Mouse (Mus musculus) E14TG2a.4 (cell line): ENCODE results near the gene Prkd2.
A peak's percentile ranks its signal among the peaks of the same experiment; 100 is the strongest.

Source experiments
- H3K27me3 ChIP-seq: 2 replicates; pipeline ENCODE4 v1.6.1; 2014; ENCODE audit warnings: low read length, control low read depth; ENCODE audit not compliant: insufficient read depth
- H3K36me3 ChIP-seq: 2 replicates; pipeline ENCODE4 v1.6.1; 2014; ENCODE audit warnings: low read length, control low read depth; ENCODE audit not compliant: insufficient read depth
- H3K4me1 ChIP-seq: replicated peaks from 2 replicates; pipeline ENCODE4 v1.6.1; 2014; ENCODE audit warnings: low read depth, low read length, control low read depth
- H3K4me3 ChIP-seq: replicated peaks from 2 replicates; pipeline ENCODE4 v1.5.1; 2014; ENCODE audit warnings: mild to moderate bottlenecking, low read length
- H3K9me3 ChIP-seq: 2 replicates; pipeline ENCODE4 v1.6.1; 2014; ENCODE audit warnings: low read length, control low read depth
- CTCF ChIP-seq: conservative IDR thresholded peaks from 2 replicates; pipeline ENCODE4 v1.5.1; 2014; ENCODE audit warnings: low read length
- NANOG ChIP-seq: IDR thresholded peaks from 2 replicates; pipeline ENCODE4 v1.6.1; 2014; ENCODE audit warnings: borderline replicate concordance, low read length, mixed read lengths
- POU5F1 ChIP-seq: IDR thresholded peaks from 2 replicates; pipeline ENCODE4 v1.6.1; 2014; ENCODE audit warnings: low read length, borderline replicate concordance

Gene Prkd2

DNA sequence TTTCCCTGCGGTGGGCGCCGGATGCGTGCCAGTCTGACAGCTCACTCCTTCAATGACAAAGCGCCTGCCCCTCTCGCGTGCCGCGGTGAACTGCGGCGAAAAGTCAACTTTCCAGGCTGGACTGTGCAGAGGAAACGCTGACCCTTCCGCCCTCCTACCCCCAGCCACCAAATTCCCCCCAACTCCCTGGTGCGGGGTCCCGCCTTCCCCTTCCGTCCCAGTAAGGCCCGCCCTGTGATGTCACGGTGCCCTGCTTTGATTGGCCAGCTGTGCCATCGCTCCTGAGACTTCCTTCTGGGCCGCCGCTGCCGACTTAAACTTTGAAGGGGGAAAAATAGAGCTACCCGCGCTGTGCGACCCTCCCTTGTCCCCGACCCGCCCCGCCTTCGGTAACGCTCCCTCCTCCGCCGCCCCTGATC is at the start of gene Prkd2:
Gene Prkd2, plus strand, starts transcription at position 258 of the 419 bp plus-strand sequence.
- Histone ChIP-seq H3K27me3 (peaks cover 35% of the 10 kb centered on the region), H3K36me3 (peaks cover 46% of the 10 kb centered on the region), H3K4me3 (peak within 1 kb of the TSS; percentile 84), H3K4me1 (peaks cover 77% of the 10 kb centered on the region), H3K9me3 (no peaks in the 10 kb centered on the region)
- no peak for TF ChIP-seq POU5F1
- no peak for TF ChIP-seq NANOG

DNA sequence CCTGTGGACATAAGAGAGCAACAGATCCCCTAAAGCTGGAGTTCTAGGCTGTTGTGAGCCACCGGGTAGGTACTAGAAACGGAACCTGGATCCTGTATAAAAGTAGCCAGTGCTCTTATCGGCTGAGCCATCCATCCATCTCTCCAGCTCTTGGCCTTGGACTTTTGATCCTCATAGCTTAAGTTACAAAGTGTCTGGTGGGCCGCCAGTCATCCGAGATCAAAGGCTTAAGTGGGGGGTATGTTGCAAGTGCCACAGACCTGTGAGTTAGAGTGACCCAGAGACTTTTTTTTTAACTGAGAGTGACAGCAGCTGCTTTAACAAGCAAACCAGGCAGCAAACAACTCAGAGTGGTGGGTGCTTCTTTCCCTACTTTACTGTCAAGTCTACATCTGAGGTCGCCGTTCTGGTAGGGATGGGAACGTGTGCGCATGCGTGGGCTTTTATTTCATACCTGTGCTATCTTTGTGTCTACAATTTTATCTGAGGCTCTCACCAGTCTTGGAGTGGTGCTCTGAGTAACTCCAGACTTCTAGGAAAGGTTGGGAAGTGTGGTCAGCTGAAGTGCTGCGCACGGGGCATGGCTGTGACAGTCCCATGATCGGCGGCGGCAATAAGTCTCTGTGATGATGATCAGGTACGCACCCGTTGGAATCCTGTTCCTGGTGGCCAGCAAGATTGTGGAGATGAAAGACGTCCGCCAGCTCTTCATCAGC is 49.5 kb upstream of the Prkd2 start:
- no peaks in the 10 kb centered on the region for H3K27me3 ChIP-seq

DNA sequence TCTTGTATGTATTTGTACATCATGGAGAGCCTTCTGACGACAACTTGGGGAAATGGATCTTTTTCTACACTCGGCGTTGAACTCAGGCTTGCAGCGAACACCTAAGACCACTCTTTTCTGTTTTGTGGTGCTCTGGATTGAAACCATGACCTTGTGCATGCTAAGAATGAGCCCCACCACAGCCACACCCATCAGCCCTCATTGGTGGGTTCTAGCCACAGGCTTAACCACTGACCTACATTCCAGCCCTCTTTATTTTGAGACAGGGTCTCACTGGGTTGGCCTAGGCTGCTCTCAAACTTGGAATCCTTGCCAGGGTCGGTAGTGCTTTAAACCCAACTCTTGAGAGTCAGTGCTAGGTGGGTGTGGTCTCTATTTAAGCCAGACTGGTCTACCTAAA is 47.8 kb upstream of the Prkd2 start:
- Histone ChIP-seq H3K27me3 (no peaks in the 10 kb centered on the region), H3K9me3 (no peaks in the 10 kb centered on the region), H3K4me1 (peaks cover 50% of the 10 kb centered on the region), H3K36me3 (peaks cover 94% of the 10 kb centered on the region), H3K4me3 (no peak overlapping the region)
- TF ChIP-seq NANOG = no peak
- no peak for TF ChIP-seq CTCF
- TF ChIP-seq POU5F1 = no peak

More for the DNA sequence above, 49.5 kb upstream of the Prkd2 start:
- TF ChIP-seq CTCF (no peak), NANOG (no peak)
- H3K4me1 ChIP-seq = peaks cover 50% of the 10 kb centered on the region
- no peak overlapping the region for H3K4me3 ChIP-seq
- peaks cover 93% of the 10 kb centered on the region for H3K36me3 ChIP-seq
- H3K9me3 ChIP-seq = no peaks in the 10 kb centered on the region

DNA sequence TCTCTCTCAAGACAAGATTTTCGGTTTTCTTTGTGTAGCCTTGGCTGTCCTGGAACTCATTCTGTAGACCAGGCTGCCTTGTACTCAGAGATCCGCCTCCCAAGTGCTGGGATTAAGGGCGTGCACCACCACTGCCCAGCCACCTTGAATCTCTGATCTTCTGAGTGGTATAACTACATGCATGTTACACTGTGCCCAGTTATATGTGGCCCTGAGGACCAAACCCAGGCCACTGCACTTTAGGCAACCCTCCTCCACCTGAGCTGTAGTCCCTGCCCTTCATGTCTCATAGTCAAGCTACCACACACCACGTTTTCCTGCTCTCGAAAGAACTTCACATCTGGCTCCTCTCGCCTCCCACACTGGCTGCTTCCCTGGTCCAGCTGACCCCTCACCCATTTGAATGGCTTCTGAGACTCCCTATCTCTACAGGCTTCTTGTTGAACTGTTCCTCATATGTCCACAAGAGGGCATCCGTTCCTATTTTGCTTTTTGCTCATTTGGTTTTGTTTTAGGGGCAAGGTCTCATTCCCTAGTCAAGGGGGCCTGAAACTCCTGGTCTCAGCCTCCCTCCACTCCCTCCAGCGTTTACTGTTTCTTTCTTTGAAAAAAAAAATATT is 38.2 kb upstream of the Prkd2 start:
- peaks cover 9% of the 10 kb centered on the region; the same call in 1 of the 2 replicates for H3K36me3 ChIP-seq
- peaks cover 14% of the 10 kb centered on the region for H3K4me1 ChIP-seq
- no peak overlapping the region for H3K4me3 ChIP-seq
- no peaks in the 10 kb centered on the region for H3K9me3 ChIP-seq
- no peaks in the 10 kb centered on the region for H3K27me3 ChIP-seq
- TF ChIP-seq CTCF (peak; percentile 67), NANOG (no peak)

DNA sequence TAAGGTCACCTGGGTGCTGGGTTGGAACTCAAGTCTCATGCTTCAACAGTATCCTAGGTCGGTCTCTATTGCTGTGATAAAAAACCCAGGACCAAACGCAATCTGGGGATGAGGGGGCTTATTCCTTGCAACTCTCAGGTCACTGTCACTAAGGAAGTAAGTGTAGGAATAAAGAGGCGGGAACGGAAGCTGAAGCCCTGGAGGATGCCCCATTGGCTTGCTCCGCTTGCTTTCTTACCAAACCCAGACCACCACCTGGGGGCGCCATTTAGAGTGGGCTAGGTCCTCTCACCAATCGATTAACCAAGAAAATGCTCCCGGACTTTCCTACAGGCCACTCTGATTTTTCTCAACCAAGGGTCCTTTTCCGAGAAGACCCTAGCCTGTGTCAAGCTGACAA is 34.8 kb upstream of the Prkd2 start:
- Histone ChIP-seq H3K27me3 (peaks cover 27% of the 10 kb centered on the region), H3K9me3 (no peaks in the 10 kb centered on the region), H3K4me3 (no peak overlapping the region), H3K36me3 (peaks cover 9% of the 10 kb centered on the region; the same call in 1 of the 2 replicates), H3K4me1 (peaks cover 35% of the 10 kb centered on the region)
- no peak for TF ChIP-seq POU5F1
- TF ChIP-seq NANOG = no peak
- peak; percentile 36 for TF ChIP-seq CTCF

GRCm38 (mm10) chr7:16808647-16809046 is 34.1 kb upstream of the Prkd2 start:
- Histone ChIP-seq H3K27me3 (peaks cover 28% of the 10 kb centered on the region), H3K4me3 (no peak overlapping the region), H3K36me3 (peaks cover 13% of the 10 kb centered on the region), H3K9me3 (no peaks in the 10 kb centered on the region), H3K4me1 (peaks cover 35% of the 10 kb centered on the region)
- TF ChIP-seq NANOG = no peak
- TF ChIP-seq CTCF = no peak
- no peak for TF ChIP-seq POU5F1

GRCm38 (mm10) chr7:16809739-16810138 is 33.0 kb upstream of the Prkd2 start:
- Histone ChIP-seq H3K4me1 (peaks cover 33% of the 10 kb centered on the region), H3K36me3 (peaks cover 24% of the 10 kb centered on the region), H3K27me3 (peaks cover 28% of the 10 kb centered on the region), H3K4me3 (peak overlapping the region; percentile 86), H3K9me3 (no peaks in the 10 kb centered on the region)
- TF ChIP-seq POU5F1 = no peak
- TF ChIP-seq CTCF = peak; percentile 87
- no peak for TF ChIP-seq NANOG

GRCm38 (mm10) chr7:16810399-16810919 is 32.2 kb upstream of the Prkd2 start:
- no peak for TF ChIP-seq CTCF
- TF ChIP-seq NANOG = no peak
- no peak for TF ChIP-seq POU5F1
- peak overlapping the region; percentile 86 for H3K4me3 ChIP-seq
- H3K36me3 ChIP-seq = peaks cover 27% of the 10 kb centered on the region
- peaks cover 28% of the 10 kb centered on the region for H3K27me3 ChIP-seq
- H3K9me3 ChIP-seq = no peaks in the 10 kb centered on the region
- H3K4me1 ChIP-seq = peaks cover 33% of the 10 kb centered on the region

DNA sequence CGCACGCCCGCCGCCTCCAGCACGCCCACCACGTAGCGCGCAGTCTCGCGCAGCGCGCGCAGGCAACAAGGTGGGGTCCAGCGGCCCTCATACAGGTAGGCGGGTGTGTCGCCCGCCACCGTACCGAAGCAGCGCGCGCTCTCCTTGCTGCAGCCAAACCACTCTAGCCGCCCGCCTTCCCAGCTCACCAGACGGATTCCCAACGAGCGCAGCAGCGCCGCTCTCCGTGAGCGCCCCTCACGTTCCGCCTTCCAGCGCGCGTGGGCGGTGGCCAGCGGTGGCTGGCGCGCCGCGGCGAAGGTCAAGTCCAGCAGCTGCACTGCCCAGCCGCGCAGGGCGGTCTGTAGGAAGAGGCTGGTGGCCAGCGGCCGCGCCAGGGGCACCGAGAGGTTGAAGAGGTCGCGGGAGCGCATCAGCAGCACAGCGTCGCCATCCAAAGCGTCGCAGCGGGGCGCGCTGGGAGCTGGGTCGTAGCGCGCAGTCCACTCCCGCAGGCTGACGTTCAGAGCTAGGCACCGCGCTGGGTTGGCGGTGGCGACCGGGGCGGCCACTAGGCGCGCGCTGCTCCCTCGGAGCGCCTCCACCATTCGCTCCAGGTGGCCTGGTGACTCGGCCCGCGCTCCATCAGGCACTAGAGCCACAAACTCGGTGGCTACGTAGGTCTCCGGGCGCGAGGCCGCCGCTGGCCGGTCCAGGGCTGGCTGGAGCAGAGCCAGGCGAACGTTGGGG is 31.6 kb upstream of the Prkd2 start:
- H3K36me3 ChIP-seq = peaks cover 27% of the 10 kb centered on the region
- H3K4me3 ChIP-seq = peak overlapping the region; percentile 86
- peaks cover 37% of the 10 kb centered on the region for H3K4me1 ChIP-seq
- TF ChIP-seq CTCF (no peak), POU5F1 (no peak), NANOG (no peak)
- H3K27me3 ChIP-seq = peaks cover 28% of the 10 kb centered on the region
- H3K9me3 ChIP-seq = no peaks in the 10 kb centered on the region
